Mouse (Mus musculus): ENCODE results near the gene Olfr204. TPM values are rescaled to one million over a fixed set of nuclear protein-coding genes. Genes with fewer than 3 reads are reported as not detected.
"Not testable (repeated sequence)": the region's sequence is repeated elsewhere in the genome, so short reads cannot be mapped to it uniquely, and the experiment has no call there.

The Olfr204 gene
- polyA plus RNA-seq (2012; fragmentation: generic; extraction: Trizol), result not detected
- long read RNA-seq, experiment 1, result 0 reads
- long read RNA-seq, experiment 2, result 0 reads

- Histone ChIP-seq H3K27me3 (ENCODE audit: control insufficient read depth, insufficient read depth, insufficient read length) (no peaks in the 10 kb centered on the region), H3K79me2 (ENCODE audit: control insufficient read depth, insufficient read depth) (no peaks in the 10 kb centered on the region), H3K79me3 (ENCODE audit: low read depth) (no peaks in the 10 kb centered on the region), H3K4me3 (ENCODE audit: insufficient read depth, poor library complexity, severe bottlenecking) (no peak within 1 kb of the TSS), H3ac (ENCODE audit: control insufficient read depth, insufficient read length, low read depth) (no peak within 1 kb of the TSS), H3K36me3 (ENCODE audit: control insufficient read depth, insufficient read depth) (no peaks in the 10 kb centered on the region)
- no peak for TF ChIP-seq CTCF (IDR thresholded peaks at IDR 0.05; ENCODE audit: control insufficient read depth, insufficient read depth, insufficient read length)
- TF ChIP-seq FOSL1 (IDR thresholded peaks at IDR 0.05; ENCODE audit: insufficient read depth, low read length, poor library complexity, severe bottlenecking), result no peak
- TF ChIP-seq CEBPB (IDR thresholded peaks at IDR 0.05; ENCODE audit: low read depth), result no peak
- TF ChIP-seq MAX (IDR thresholded peaks at IDR 0.05), result no peak
- TF ChIP-seq USF1 (IDR thresholded peaks at IDR 0.05; ENCODE audit: low read depth), result no peak
- TF ChIP-seq MYOG (IDR thresholded peaks at IDR 0.05; ENCODE audit: control insufficient read depth, extremely low read depth, insufficient read length), result no peak
- no peak for TF ChIP-seq MYOD1 (IDR thresholded peaks at IDR 0.05; ENCODE audit: control insufficient read depth, insufficient read length, low read depth)
Measured at GRCm38 (mm10) chr16:59318148-59318547, at the start of gene Olfr204. TSS of gene Olfr204 (minus strand) at chr16:59318248.

- Histone ChIP-seq H3K27me3 (ENCODE audit: control insufficient read depth, insufficient read depth, insufficient read length) (no peaks in the 10 kb centered on the region), H3K4me3 (ENCODE audit: insufficient read depth, poor library complexity, severe bottlenecking) (no peak within 1 kb of the TSS), H3K79me2 (ENCODE audit: control insufficient read depth, insufficient read depth) (no peaks in the 10 kb centered on the region), H3K79me3 (ENCODE audit: low read depth) (no peaks in the 10 kb centered on the region), H3K36me3 (ENCODE audit: control insufficient read depth, insufficient read depth) (no peaks in the 10 kb centered on the region), H3ac (ENCODE audit: control insufficient read depth, insufficient read length, low read depth) (no peak within 1 kb of the TSS)
- TF ChIP-seq CEBPB (IDR thresholded peaks at IDR 0.05; ENCODE audit: low read depth), result no peak
- TF ChIP-seq MYOD1 (IDR thresholded peaks at IDR 0.05; ENCODE audit: control insufficient read depth, insufficient read length, low read depth), result no peak
- no peak for TF ChIP-seq USF1 (IDR thresholded peaks at IDR 0.05; ENCODE audit: low read depth)
- no peak for TF ChIP-seq CTCF (IDR thresholded peaks at IDR 0.05; ENCODE audit: control insufficient read depth, insufficient read depth, insufficient read length)
- no peak for TF ChIP-seq FOSL1 (IDR thresholded peaks at IDR 0.05; ENCODE audit: insufficient read depth, low read length, poor library complexity, severe bottlenecking)
- TF ChIP-seq MYOG (IDR thresholded peaks at IDR 0.05; ENCODE audit: control insufficient read depth, extremely low read depth, insufficient read length), result no peak
- TF ChIP-seq MAX (IDR thresholded peaks at IDR 0.05), result no peak
Measured at GRCm38 (mm10) chr16:59363893-59364292, 45.8 kb upstream of the Olfr204 start, which contains the start of gene Olfr209. TSS of gene Olfr209 (minus strand) at chr16:59363993.

GRCm38 (mm10) chr16:59349146-59349545 is 31.1 kb upstream of the Olfr204 start, which contains the start of gene Olfr206:
TSS of gene Olfr206 (minus strand) at chr16:59349246.
- TF ChIP-seq CEBPB (IDR thresholded peaks at IDR 0.05; ENCODE audit: low read depth) (no peak), USF1 (IDR thresholded peaks at IDR 0.05; ENCODE audit: low read depth) (no peak), CTCF (IDR thresholded peaks at IDR 0.05; ENCODE audit: control insufficient read depth, insufficient read depth, insufficient read length) (no peak), MAX (IDR thresholded peaks at IDR 0.05) (no peak), MYOG (IDR thresholded peaks at IDR 0.05; ENCODE audit: control insufficient read depth, extremely low read depth, insufficient read length) (no peak), FOSL1 (IDR thresholded peaks at IDR 0.05; ENCODE audit: insufficient read depth, low read length, poor library complexity, severe bottlenecking) (no peak), MYOD1 (IDR thresholded peaks at IDR 0.05; ENCODE audit: control insufficient read depth, insufficient read length, low read depth) (no peak)
- Histone ChIP-seq H3K36me3 (ENCODE audit: control insufficient read depth, insufficient read depth) (no peaks in the 10 kb centered on the region), H3K79me3 (ENCODE audit: low read depth) (no peaks in the 10 kb centered on the region), H3K79me2 (ENCODE audit: control insufficient read depth, insufficient read depth) (no peaks in the 10 kb centered on the region), H3K27me3 (ENCODE audit: control insufficient read depth, insufficient read depth, insufficient read length) (no peaks in the 10 kb centered on the region), H3K4me3 (ENCODE audit: insufficient read depth, poor library complexity, severe bottlenecking) (no peak within 1 kb of the TSS), H3ac (ENCODE audit: control insufficient read depth, insufficient read length, low read depth) (no peak within 1 kb of the TSS)

GRCm38 (mm10) chr16:59331038-59331437 is 13.0 kb upstream of the Olfr204 start, which contains the start of gene Olfr205:
TSS of gene Olfr205 (minus strand) at chr16:59331138.
- H3K79me3 ChIP-seq (ENCODE audit: low read depth), result no peaks in the 10 kb centered on the region
- no peaks in the 10 kb centered on the region for H3K79me2 ChIP-seq (ENCODE audit: control insufficient read depth, insufficient read depth)
- H3ac ChIP-seq (ENCODE audit: control insufficient read depth, insufficient read length, low read depth), result no peak within 1 kb of the TSS
- H3K36me3 ChIP-seq (ENCODE audit: control insufficient read depth, insufficient read depth), result no peaks in the 10 kb centered on the region
- no peaks in the 10 kb centered on the region for H3K27me3 ChIP-seq (ENCODE audit: control insufficient read depth, insufficient read depth, insufficient read length)
- TF ChIP-seq CEBPB (IDR thresholded peaks at IDR 0.05; ENCODE audit: low read depth) (no peak), FOSL1 (IDR thresholded peaks at IDR 0.05; ENCODE audit: insufficient read depth, low read length, poor library complexity, severe bottlenecking) (no peak), MYOD1 (IDR thresholded peaks at IDR 0.05; ENCODE audit: control insufficient read depth, insufficient read length, low read depth) (no peak), USF1 (IDR thresholded peaks at IDR 0.05; ENCODE audit: low read depth) (no peak), MAX (IDR thresholded peaks at IDR 0.05) (no peak), CTCF (IDR thresholded peaks at IDR 0.05; ENCODE audit: control insufficient read depth, insufficient read depth, insufficient read length) (no peak), MYOG (IDR thresholded peaks at IDR 0.05; ENCODE audit: control insufficient read depth, extremely low read depth, insufficient read length) (no peak)
- H3K4me3 ChIP-seq (ENCODE audit: insufficient read depth, poor library complexity, severe bottlenecking), result no peak within 1 kb of the TSS

GRCm38 (mm10) chr16:59323262-59323661 is 5.2 kb upstream of the Olfr204 start:
- H3K36me3 ChIP-seq (ENCODE audit: control insufficient read depth, insufficient read depth); H3K4me3 ChIP-seq (ENCODE audit: insufficient read depth, poor library complexity, severe bottlenecking); H3K79me2 ChIP-seq (ENCODE audit: control insufficient read depth, insufficient read depth); H3ac ChIP-seq (ENCODE audit: control insufficient read depth, insufficient read length, low read depth); H3K79me3 ChIP-seq (ENCODE audit: low read depth); H3K27me3 ChIP-seq (ENCODE audit: control insufficient read depth, insufficient read depth, insufficient read length): not testable (repeated sequence)

- H3K79me2 ChIP-seq (ENCODE audit: control insufficient read depth, insufficient read depth), result no peaks in the 10 kb centered on the region
- no peaks in the 10 kb centered on the region for H3K36me3 ChIP-seq (ENCODE audit: control insufficient read depth, insufficient read depth)
Measured at GRCm38 (mm10) chr16:59298581-59298980, 19.5 kb downstream of the Olfr204 start, which contains the start of gene Olfr203. TSS of gene Olfr203 (plus strand) at chr16:59298881.

GRCm38 (mm10) chr16:59287576-59287975 is 30.5 kb downstream of the Olfr204 start:
- H3K27me3 ChIP-seq (ENCODE audit: control insufficient read depth, insufficient read depth, insufficient read length); H3ac ChIP-seq (ENCODE audit: control insufficient read depth, insufficient read length, low read depth); H3K36me3 ChIP-seq (ENCODE audit: control insufficient read depth, insufficient read depth); H3K79me2 ChIP-seq (ENCODE audit: control insufficient read depth, insufficient read depth); H3K79me3 ChIP-seq (ENCODE audit: low read depth); H3K4me3 ChIP-seq (ENCODE audit: insufficient read depth, poor library complexity, severe bottlenecking): not testable (repeated sequence)

More at GRCm38 (mm10) chr16:59298581-59298980, 19.5 kb downstream of the Olfr204 start, which contains the start of gene Olfr203:
- H3K4me3 ChIP-seq (ENCODE audit: insufficient read depth, poor library complexity, severe bottlenecking), result no peak within 1 kb of the TSS
- no peak for TF ChIP-seq CEBPB (IDR thresholded peaks at IDR 0.05; ENCODE audit: low read depth)
- TF ChIP-seq MAX (IDR thresholded peaks at IDR 0.05), result no peak
- TF ChIP-seq FOSL1 (IDR thresholded peaks at IDR 0.05; ENCODE audit: insufficient read depth, low read length, poor library complexity, severe bottlenecking), result no peak
- no peak for TF ChIP-seq USF1 (IDR thresholded peaks at IDR 0.05; ENCODE audit: low read depth)
- TF ChIP-seq CTCF (IDR thresholded peaks at IDR 0.05; ENCODE audit: control insufficient read depth, insufficient read depth, insufficient read length), result no peak
- TF ChIP-seq MYOG (IDR thresholded peaks at IDR 0.05; ENCODE audit: control insufficient read depth, extremely low read depth, insufficient read length), result no peak
- no peak for TF ChIP-seq MYOD1 (IDR thresholded peaks at IDR 0.05; ENCODE audit: control insufficient read depth, insufficient read length, low read depth)
- H3K79me3 ChIP-seq (ENCODE audit: low read depth), result no peaks in the 10 kb centered on the region
- no peaks in the 10 kb centered on the region for H3K27me3 ChIP-seq (ENCODE audit: control insufficient read depth, insufficient read depth, insufficient read length)
- H3ac ChIP-seq (ENCODE audit: control insufficient read depth, insufficient read length, low read depth), result no peak within 1 kb of the TSS
